Mouse (Mus musculus): Measurements from ENCODE around the gene Gpr183.

DNA sequence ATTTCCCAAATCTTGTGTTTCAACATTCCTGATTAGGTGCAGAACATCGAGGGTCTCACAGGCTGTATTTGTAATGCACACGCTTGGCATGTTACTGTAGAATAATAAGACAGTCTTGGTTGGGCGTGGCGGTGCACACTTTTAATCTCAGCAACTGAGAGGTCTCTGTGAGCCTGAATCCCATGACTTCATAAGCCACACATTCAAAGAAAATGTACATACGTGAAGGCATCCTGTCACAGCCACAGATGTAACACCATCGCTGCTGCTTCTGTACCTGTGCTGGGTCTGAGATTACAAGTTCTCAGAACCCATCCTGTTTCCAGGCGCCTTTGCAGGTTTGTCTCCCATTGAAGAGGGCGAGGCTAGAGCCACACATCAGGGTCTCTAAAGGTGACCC lies 46.8 kb upstream of the Gpr183 start:
- no peak for TF ChIP-seq MAX (IDR thresholded peaks at IDR 0.05)
- no peak for TF ChIP-seq CTCF (IDR thresholded peaks at IDR 0.05; ENCODE audit: control insufficient read depth, insufficient read depth, insufficient read length)

Measured in C2C12 (cell line).